Mouse (Mus musculus): ENCODE measurements around the gene Cacnb1. TPM values are rescaled to one million over a fixed set of nuclear protein-coding genes. Genes with fewer than 3 reads are reported as not detected.

Gene Cacnb1
- 6.1 TPM for polyA plus RNA-seq (2012; fragmentation: generic; extraction: Trizol)
- long read RNA-seq, experiment 1, transcript Cacnb1-202 (13 exons, 1,880 nt): major isoform, 10 of 17 reads
- long read RNA-seq, experiment 1, partial matches to known transcripts: 1 of 17 reads
- long read RNA-seq, experiment 1, other reads (novel, unspliced or antisense): 6 of 17 reads
- long read RNA-seq, experiment 2, transcript Cacnb1-202 (13 exons, 1,880 nt): major isoform, 5 of 14 reads
- long read RNA-seq, experiment 2, partial matches to known transcripts: 0 of 14 reads
- long read RNA-seq, experiment 2, other reads (novel, unspliced or antisense): 8 of 14 reads

GRCm38 (mm10) chr11:98022555-98023371 lies at the start of gene Cacnb1:
TSS of gene Cacnb1 (minus strand) at chr11:98023034.
- H3K79me2 ChIP-seq (ENCODE audit: control insufficient read depth, insufficient read depth): peaks cover 21% of the 10 kb centered on the region
- H3K27me3 ChIP-seq (ENCODE audit: control insufficient read depth, insufficient read depth, insufficient read length): no peaks in the 10 kb centered on the region
- H3K36me3 ChIP-seq (ENCODE audit: control insufficient read depth, insufficient read depth): peaks cover 5% of the 10 kb centered on the region
- TF ChIP-seq USF1 (IDR thresholded peaks at IDR 0.05; ENCODE audit: low read depth) (no peak), CTCF (IDR thresholded peaks at IDR 0.05; ENCODE audit: control insufficient read depth, insufficient read depth, insufficient read length) (no peak), CEBPB (IDR thresholded peaks at IDR 0.05; ENCODE audit: low read depth) (no peak), MYOG (IDR thresholded peaks at IDR 0.05; ENCODE audit: control insufficient read depth, extremely low read depth, insufficient read length) (no peak), MYOD1 (IDR thresholded peaks at IDR 0.05; ENCODE audit: control insufficient read depth, insufficient read length, low read depth) (no peak), MAX (IDR thresholded peaks at IDR 0.05) (no peak), FOSL1 (IDR thresholded peaks at IDR 0.05; ENCODE audit: insufficient read depth, low read length, poor library complexity, severe bottlenecking) (no peak)
- peak within 1 kb of the TSS; percentile 76 for H3ac ChIP-seq (ENCODE audit: control insufficient read depth, insufficient read length, low read depth)
- H3K79me3 ChIP-seq (ENCODE audit: low read depth): peaks cover 10% of the 10 kb centered on the region
- H3K4me3 ChIP-seq (ENCODE audit: insufficient read depth, poor library complexity, severe bottlenecking): peak within 1 kb of the TSS; percentile 51

DNA sequence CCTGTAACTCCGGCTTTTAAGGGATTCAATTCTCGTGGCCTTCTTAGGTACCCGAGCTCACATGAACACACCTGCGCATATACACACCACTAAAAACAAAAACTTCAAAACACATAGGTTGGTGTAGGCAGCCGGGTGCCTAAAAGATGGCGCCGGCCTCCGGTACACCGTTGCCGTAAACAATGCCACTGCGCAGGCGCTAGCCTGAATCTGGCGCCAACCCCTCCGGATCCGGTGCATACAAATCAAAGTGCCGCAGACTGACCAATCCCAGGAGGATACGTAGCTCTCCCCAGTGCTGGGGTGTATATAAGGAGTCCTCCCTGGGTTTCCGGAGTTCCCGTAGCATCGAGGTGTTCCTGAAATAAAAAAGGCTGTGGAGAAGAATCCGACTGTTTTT lies 44.4 kb upstream of the Cacnb1 start:
- H3K79me2 ChIP-seq (ENCODE audit: control insufficient read depth, insufficient read depth): no peaks in the 10 kb centered on the region
- H3K36me3 ChIP-seq (ENCODE audit: control insufficient read depth, insufficient read depth): no peaks in the 10 kb centered on the region
- no peak overlapping the region for H3K4me3 ChIP-seq (ENCODE audit: insufficient read depth, poor library complexity, severe bottlenecking)
- H3K27me3 ChIP-seq (ENCODE audit: control insufficient read depth, insufficient read depth, insufficient read length): no peaks in the 10 kb centered on the region
- no peak overlapping the region for H3ac ChIP-seq (ENCODE audit: control insufficient read depth, insufficient read length, low read depth)
- no peaks in the 10 kb centered on the region for H3K79me3 ChIP-seq (ENCODE audit: low read depth)
- TF ChIP-seq MYOD1 (IDR thresholded peaks at IDR 0.05; ENCODE audit: control insufficient read depth, insufficient read length, low read depth) (no peak), MYOG (IDR thresholded peaks at IDR 0.05; ENCODE audit: control insufficient read depth, extremely low read depth, insufficient read length) (no peak), CTCF (IDR thresholded peaks at IDR 0.05; ENCODE audit: control insufficient read depth, insufficient read depth, insufficient read length) (no peak), FOSL1 (IDR thresholded peaks at IDR 0.05; ENCODE audit: insufficient read depth, low read length, poor library complexity, severe bottlenecking) (no peak), USF1 (IDR thresholded peaks at IDR 0.05; ENCODE audit: low read depth) (no peak)

- Histone ChIP-seq H3K27me3 (ENCODE audit: control insufficient read depth, insufficient read depth, insufficient read length) (no peaks in the 10 kb centered on the region), H3K36me3 (ENCODE audit: control insufficient read depth, insufficient read depth) (no peaks in the 10 kb centered on the region), H3K79me2 (ENCODE audit: control insufficient read depth, insufficient read depth) (no peaks in the 10 kb centered on the region), H3K79me3 (ENCODE audit: low read depth) (no peaks in the 10 kb centered on the region), H3K4me3 (ENCODE audit: insufficient read depth, poor library complexity, severe bottlenecking) (no peak overlapping the region), H3ac (ENCODE audit: control insufficient read depth, insufficient read length, low read depth) (no peak overlapping the region)
- no peak for TF ChIP-seq MAX (IDR thresholded peaks at IDR 0.05)
- no peak for TF ChIP-seq USF1 (IDR thresholded peaks at IDR 0.05; ENCODE audit: low read depth)
- no peak for TF ChIP-seq CEBPB (IDR thresholded peaks at IDR 0.05; ENCODE audit: low read depth)
- no peak for TF ChIP-seq CTCF (IDR thresholded peaks at IDR 0.05; ENCODE audit: control insufficient read depth, insufficient read depth, insufficient read length)
- TF ChIP-seq MYOD1 (IDR thresholded peaks at IDR 0.05; ENCODE audit: control insufficient read depth, insufficient read length, low read depth): no peak
- TF ChIP-seq FOSL1 (IDR thresholded peaks at IDR 0.05; ENCODE audit: insufficient read depth, low read length, poor library complexity, severe bottlenecking): no peak
- TF ChIP-seq MYOG (IDR thresholded peaks at IDR 0.05; ENCODE audit: control insufficient read depth, extremely low read depth, insufficient read length): no peak
Observed at GRCm38 (mm10) chr11:98066201-98066600, 43.4 kb upstream of the Cacnb1 start.

GRCm38 (mm10) chr11:98061904-98062562 lies 39.2 kb upstream of the Cacnb1 start:
- TF ChIP-seq MAX (IDR thresholded peaks at IDR 0.05): no peak
- peak; percentile 86 for TF ChIP-seq USF1 (IDR thresholded peaks at IDR 0.05; ENCODE audit: low read depth)
- peak; percentile 8 for TF ChIP-seq FOSL1 (IDR thresholded peaks at IDR 0.05; ENCODE audit: insufficient read depth, low read length, poor library complexity, severe bottlenecking)
- Histone ChIP-seq H3K27me3 (ENCODE audit: control insufficient read depth, insufficient read depth, insufficient read length) (no peaks in the 10 kb centered on the region), H3K36me3 (ENCODE audit: control insufficient read depth, insufficient read depth) (no peaks in the 10 kb centered on the region), H3K79me2 (ENCODE audit: control insufficient read depth, insufficient read depth) (no peaks in the 10 kb centered on the region), H3K79me3 (ENCODE audit: low read depth) (no peaks in the 10 kb centered on the region), H3K4me3 (ENCODE audit: insufficient read depth, poor library complexity, severe bottlenecking) (no peak overlapping the region), H3ac (ENCODE audit: control insufficient read depth, insufficient read length, low read depth) (no peak overlapping the region)

DNA sequence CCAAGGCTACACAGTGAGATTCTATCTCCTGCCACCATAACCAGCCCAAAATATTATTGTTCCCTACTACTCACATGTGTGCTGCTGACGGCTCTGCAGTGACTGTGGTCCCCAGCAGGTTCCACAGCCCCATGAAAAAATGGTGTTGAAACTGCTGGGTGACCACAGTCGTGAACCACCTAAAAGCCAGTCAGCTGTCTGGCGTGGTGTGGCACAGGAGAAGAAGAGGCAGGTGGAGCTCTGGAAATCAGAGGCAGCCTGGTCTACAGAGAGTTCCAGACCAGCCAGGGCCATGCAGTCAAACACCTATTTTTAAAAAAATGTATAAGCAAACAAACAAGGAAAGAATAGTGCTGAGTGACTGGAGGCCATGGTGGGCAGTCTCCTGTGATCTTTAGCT lies 38.6 kb upstream of the Cacnb1 start:
- TF ChIP-seq MAX (IDR thresholded peaks at IDR 0.05) (no peak), MYOG (IDR thresholded peaks at IDR 0.05; ENCODE audit: control insufficient read depth, extremely low read depth, insufficient read length) (no peak), FOSL1 (IDR thresholded peaks at IDR 0.05; ENCODE audit: insufficient read depth, low read length, poor library complexity, severe bottlenecking) (no peak), MYOD1 (IDR thresholded peaks at IDR 0.05; ENCODE audit: control insufficient read depth, insufficient read length, low read depth) (no peak), CTCF (IDR thresholded peaks at IDR 0.05; ENCODE audit: control insufficient read depth, insufficient read depth, insufficient read length) (no peak), CEBPB (IDR thresholded peaks at IDR 0.05; ENCODE audit: low read depth) (no peak), USF1 (IDR thresholded peaks at IDR 0.05; ENCODE audit: low read depth) (no peak)
- Histone ChIP-seq H3K79me3 (ENCODE audit: low read depth) (no peaks in the 10 kb centered on the region), H3K4me3 (ENCODE audit: insufficient read depth, poor library complexity, severe bottlenecking) (no peak overlapping the region), H3K79me2 (ENCODE audit: control insufficient read depth, insufficient read depth) (no peaks in the 10 kb centered on the region), H3K27me3 (ENCODE audit: control insufficient read depth, insufficient read depth, insufficient read length) (no peaks in the 10 kb centered on the region), H3K36me3 (ENCODE audit: control insufficient read depth, insufficient read depth) (no peaks in the 10 kb centered on the region), H3ac (ENCODE audit: control insufficient read depth, insufficient read length, low read depth) (no peak overlapping the region)
